In the genomic region with DNA sequence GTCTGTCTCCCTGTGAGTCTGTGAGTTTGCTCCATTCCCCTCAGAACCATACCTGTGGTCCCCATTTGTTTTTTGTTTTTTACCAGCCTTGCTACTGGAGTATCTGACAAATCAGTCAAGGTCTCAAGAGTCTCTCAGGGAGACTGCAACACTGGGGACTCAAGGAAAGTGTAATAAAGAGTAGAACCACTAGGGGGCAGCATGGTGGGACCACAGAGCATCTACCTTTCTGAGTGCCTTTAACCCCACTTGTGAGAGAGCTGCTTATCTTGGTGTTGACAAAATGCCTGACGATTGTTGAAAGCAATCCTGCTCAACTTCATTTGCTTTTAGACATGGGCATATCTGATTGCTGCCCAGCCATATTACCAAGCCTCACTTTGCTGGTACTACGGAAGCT, we compare ENCODE assay signal across 10 mouse cellular contexts. TPM values are rescaled to one million over a fixed set of nuclear protein-coding genes. Genes with fewer than 3 reads are reported as not detected.
DNase-seq lines count a peak whose midpoint lies in the region; ATAC-seq and TF ChIP-seq lines count a peak whose summit lies in the region.
"Had no signal": no experiment of that assay in that cellular context is flagged by ENCODE, and none has a peak within 500 bp of the region (broad histone marks: within the 10 kb centered on the region; RNA-seq: fewer than 3 reads in every experiment).

No protein-coding gene starts in this region.

- H3K27ac ChIP-seq in heart, embryonic 12.5 days (ENCODE audit: poor library complexity, severe bottlenecking) = no peak overlapping the region
- no peak overlapping the region for H3K27ac ChIP-seq in layer of hippocampus, adult 2 months
- no peak overlapping the region for H3K27ac ChIP-seq in neural tube, embryonic 11.5 days (ENCODE audit: low read depth, low read length)
- H3K27ac ChIP-seq: embryonic facial prominence, embryonic 12.5 days had no signal

- WGBS in heart, embryonic 12.5 days = 36% methylated on average over 2 of the region's 2 CpGs
- WGBS in neural tube, embryonic 11.5 days = 73% methylated on average over 2 of the region's 2 CpGs

- H3K9ac ChIP-seq in heart, embryonic 12.5 days = no peak overlapping the region
- H3K9ac ChIP-seq in neural tube, embryonic 11.5 days (ENCODE audit: low read length) = no peak overlapping the region
- H3K9ac ChIP-seq: embryonic facial prominence, embryonic 12.5 days had no signal

- no peaks in the 10 kb centered on the region for H3K9me3 ChIP-seq in heart, embryonic 12.5 days (replicated peaks)
- no peaks in the 10 kb centered on the region for H3K9me3 ChIP-seq in neural tube, embryonic 11.5 days (ENCODE audit: control insufficient read depth, low read length)
- H3K9me3 ChIP-seq: embryonic facial prominence, embryonic 12.5 days had no signal

- no peaks in the 10 kb centered on the region for H3K27me3 ChIP-seq in heart, embryonic 12.5 days (replicated peaks)
- H3K27me3 ChIP-seq in Patski = peaks cover 9% of the 10 kb centered on the region
- H3K27me3 ChIP-seq in neural tube, embryonic 11.5 days (ENCODE audit: control insufficient read depth, insufficient read depth, low read length) = no peaks in the 10 kb centered on the region
- H3K27me3 ChIP-seq: embryonic facial prominence, embryonic 12.5 days had no signal

- DNase-seq in heart, adult 11 months = no peak
- DNase-seq in B cell, adult 2 months = peak; percentile 66 to 73
- DNase-seq in Patski (ENCODE audit: low read depth, low spot score) = no peak
- peak; percentile 67 for DNase-seq in embryo, embryonic 10 days (ENCODE audit: low spot score)
- peak; percentile 43 to 56 for DNase-seq in layer of hippocampus, adult 2 months (ENCODE audit: low spot score in 2 of 2)
- peak; percentile 22 for DNase-seq in neural tube, embryonic 11.5 days (ENCODE audit: low spot score)
- DNase-seq in gastrocnemius, postnatal 25 days = no peak

- peak; percentile 39 for TF ChIP-seq CTCF in Patski (IDR thresholded peaks at IDR 0.05)
- peak; percentile 81 for TF ChIP-seq CTCF in layer of hippocampus, adult 2 months (conservative IDR thresholded peaks at IDR 0.05)

- POLR2A ChIA-PET in Patski (lab: Charles Lee) = no interaction called here

- CTCF ChIA-PET in Patski (lab: Charles Lee) = interaction anchor here (0.8 to 1.0 kb wide), 2 partner anchors 25 to 403 kb away, joined by 3 to 4 read pairs; no protein-coding TSS in a partner anchor

- H3K4me1 ChIP-seq in heart, embryonic 12.5 days (replicated peaks) = no peaks in the 10 kb centered on the region
- no peaks in the 10 kb centered on the region for H3K4me1 ChIP-seq in neural tube, embryonic 11.5 days (ENCODE audit: control insufficient read depth, insufficient read depth, low read length)
- H3K4me1 ChIP-seq: embryonic facial prominence, embryonic 12.5 days had no signal

- in situ Hi-C loops in Patski (cut with MboI; ENCODE audit: low pct_unique_long_range_greater_than_20kb) = no loop called here

- ATAC-seq in heart, embryonic 12.5 days (ENCODE audit: insufficient number of reproducible peaks, low FRiP score) = peak; percentile 55; the same call in 1 of the 2 replicates
- no peak for ATAC-seq in Patski
- ATAC-seq in neural tube, embryonic 11.5 days (ENCODE audit: insufficient read depth, low FRiP score, low TSS enrichment) = no peak

- no peak overlapping the region for H3K4me3 ChIP-seq in heart, embryonic 12.5 days
- no peak overlapping the region for H3K4me3 ChIP-seq in layer of hippocampus, adult 2 months
- no peak overlapping the region for H3K4me3 ChIP-seq in neural tube, embryonic 11.5 days (ENCODE audit: low read depth, low read length)
- H3K4me3 ChIP-seq: embryonic facial prominence, embryonic 12.5 days had no signal

- no peaks in the 10 kb centered on the region; the same call in 1 of the 2 replicates for H3K36me3 ChIP-seq in heart, embryonic 12.5 days
- no peaks in the 10 kb centered on the region for H3K36me3 ChIP-seq in neural tube, embryonic 11.5 days (ENCODE audit: control insufficient read depth, insufficient read depth, low read length)
- H3K36me3 ChIP-seq: embryonic facial prominence, embryonic 12.5 days had no signal

- H3K4me2 ChIP-seq in heart, embryonic 12.5 days = no peak overlapping the region
- H3K4me2 ChIP-seq in neural tube, embryonic 11.5 days (ENCODE audit: low read depth) = no peak overlapping the region
- H3K4me2 ChIP-seq: embryonic facial prominence, embryonic 12.5 days had no signal

RNA-seq across cellular contexts. Expression of a gene that starts 12.3 kb away (rescaled TPM):
- 0.15 and 0.87 TPM in 2 replicates for polyA plus RNA-seq in heart, embryonic 12.5 days (2016; fragmentation: Nextera tagmentation; extraction: Ambion mirVana)
- polyA plus RNA-seq in Patski (2021) = not detected
- not detected for total RNA-seq in layer of hippocampus, adult 2 months (2021)
- 0.16 TPM in 1 of 2 replicates, not detected in the other for polyA plus RNA-seq in neural tube, embryonic 11.5 days (2014; fragmentation: Nextera tagmentation; extraction: Ambion mirVana)
- total RNA-seq in gastrocnemius, postnatal 25 days (2021) = not detected
- total RNA-seq: layer of hippocampus, postnatal 14 days had no signal

RNA-seq across cellular contexts. Expression of a gene that starts 54.3 kb away (rescaled TPM):
- 22.8 and 24.2 TPM in 2 replicates for polyA plus RNA-seq in heart, embryonic 12.5 days (2016; fragmentation: Nextera tagmentation; extraction: Ambion mirVana)
- 23.2 TPM for polyA plus RNA-seq in Patski (2021)
- total RNA-seq in layer of hippocampus, adult 2 months (2021) = 10 to 100 TPM; 60.0 to 67.2 TPM
- 35.1 and 36.1 TPM in 2 replicates for polyA plus RNA-seq in neural tube, embryonic 11.5 days (2014; fragmentation: Nextera tagmentation; extraction: Ambion mirVana)
- 10 to 100 TPM; 15.1 to 19.2 TPM for total RNA-seq in gastrocnemius, postnatal 25 days (2021)

Comparison
In these comparisons a context has a peak if more than half of its experiments do, and no peak if none do; other contexts are left out.
1. DNase-seq: peak in B cell, adult 2 months (2 of 2), embryo, embryonic 10 days (single experiment), layer of hippocampus, adult 2 months (2 of 2) and neural tube, embryonic 11.5 days (single experiment); none in heart, adult 11 months (single experiment), Patski (single experiment) and gastrocnemius, postnatal 25 days (single experiment).